Mouse (Mus musculus) thymus, adult 18-20 months (tissue): ENCODE measurements around the gene Pdzd7.
A peak's percentile ranks its signal among the peaks of the same experiment; 100 is the strongest.

Experiments
- DNase-seq, 2 experiments: peaks; one replicate each; pipeline ENCODE4 v3.0.0; 2022; ENCODE audit warnings: mixed read lengths in 2 of 2

Gene Pdzd7

GRCm38 (mm10) chr19:45030111-45030510, 15.4 kb downstream of the Pdzd7 start:
- no peak for DNase-seq

- DNase-seq, result no peak
Measured at GRCm38 (mm10) chr19:45029571-45029970, 15.9 kb downstream of the Pdzd7 start.

GRCm38 (mm10) chr19:45028746-45029145, 16.8 kb downstream of the Pdzd7 start:
- no peak for DNase-seq

GRCm38 (mm10) chr19:45027848-45028247, 17.7 kb downstream of the Pdzd7 start:
- DNase-seq, result no peak

- DNase-seq, result no peak
Measured at GRCm38 (mm10) chr19:45026958-45027670, 18.4 kb downstream of the Pdzd7 start.

- DNase-seq, result no peak
Measured at GRCm38 (mm10) chr19:45025937-45026568, 19.5 kb downstream of the Pdzd7 start.

GRCm38 (mm10) chr19:45024775-45025174, 20.7 kb downstream of the Pdzd7 start:
- no peak for DNase-seq

- no peak for DNase-seq
Measured at GRCm38 (mm10) chr19:45023993-45024392, 21.5 kb downstream of the Pdzd7 start.

- no peak for DNase-seq
Measured at GRCm38 (mm10) chr19:45021362-45021761, 24.2 kb downstream of the Pdzd7 start.

- no peak for DNase-seq
Measured at GRCm38 (mm10) chr19:45020348-45020747, 25.2 kb downstream of the Pdzd7 start.

GRCm38 (mm10) chr19:45018351-45018831, 27.1 kb downstream of the Pdzd7 start:
- no peak for DNase-seq

- no peak for DNase-seq
Measured at GRCm38 (mm10) chr19:45017909-45018308, 27.6 kb downstream of the Pdzd7 start.

GRCm38 (mm10) chr19:45017216-45017771, 28.2 kb downstream of the Pdzd7 start:
- peak; percentile 25 to 48 for DNase-seq

GRCm38 (mm10) chr19:45016341-45017215, 28.9 kb downstream of the Pdzd7 start:
- DNase-seq, result no peak

- DNase-seq, result peak; percentile 70 to 76
Measured at GRCm38 (mm10) chr19:45015518-45016281, 29.8 kb downstream of the Pdzd7 start.

GRCm38 (mm10) chr19:45014981-45015402, 30.5 kb downstream of the Pdzd7 start:
- peak in 1 of 2 experiments; percentile 32 for DNase-seq

GRCm38 (mm10) chr19:45014335-45014971, 31.1 kb downstream of the Pdzd7 start, which contains the start of gene Lzts2:
TSS of gene Lzts2 (plus strand) at chr19:45014414.
- DNase-seq, result no peak

- no peak for DNase-seq
Measured at GRCm38 (mm10) chr19:45013581-45014225, 31.8 kb downstream of the Pdzd7 start.

- no peak for DNase-seq
Measured at GRCm38 (mm10) chr19:45012636-45013035, 32.9 kb downstream of the Pdzd7 start.

- DNase-seq, result no peak
Measured at GRCm38 (mm10) chr19:45012219-45012618, 33.3 kb downstream of the Pdzd7 start.

- no peak for DNase-seq
Measured at GRCm38 (mm10) chr19:45010646-45011045, 34.9 kb downstream of the Pdzd7 start.
